Mouse (Mus musculus): ENCODE measurements around the gene Cdh4.

- TF ChIP-seq CTCF (IDR thresholded peaks at IDR 0.05; ENCODE audit: borderline replicate concordance, extremely low read depth, insufficient read depth, insufficient read length), result no peak
- no peak for TF ChIP-seq POLR2A (IDR thresholded peaks at IDR 0.05; ENCODE audit: borderline replicate concordance, extremely low read depth, insufficient read depth, insufficient read length, poor library complexity, severe bottlenecking)
Observed at GRCm38 (mm10) chr2:179416587-179417227, 25.5 kb upstream of the Cdh4 start.

Measured in brain, embryonic 14.5 days (tissue).